Mouse (Mus musculus) ES-Bruce4 (cell line): ENCODE data around the gene Herpud2.

Experiments
- CTCF ChIP-seq: IDR thresholded peaks from one replicate; pipeline ENCODE4 v1.8.1; 2011; ENCODE audit warnings: low read depth, low read length
- EP300 ChIP-seq: IDR thresholded peaks from 2 replicates; pipeline ENCODE4 v1.6.1; 2011; ENCODE audit warnings: low read depth, low read length; ENCODE audit not compliant: insufficient read depth
- POLR2A ChIP-seq: IDR thresholded peaks from one replicate; pipeline ENCODE4 v1.8.1; 2011; ENCODE audit warnings: low read length; ENCODE audit not compliant: insufficient read depth

DNA sequence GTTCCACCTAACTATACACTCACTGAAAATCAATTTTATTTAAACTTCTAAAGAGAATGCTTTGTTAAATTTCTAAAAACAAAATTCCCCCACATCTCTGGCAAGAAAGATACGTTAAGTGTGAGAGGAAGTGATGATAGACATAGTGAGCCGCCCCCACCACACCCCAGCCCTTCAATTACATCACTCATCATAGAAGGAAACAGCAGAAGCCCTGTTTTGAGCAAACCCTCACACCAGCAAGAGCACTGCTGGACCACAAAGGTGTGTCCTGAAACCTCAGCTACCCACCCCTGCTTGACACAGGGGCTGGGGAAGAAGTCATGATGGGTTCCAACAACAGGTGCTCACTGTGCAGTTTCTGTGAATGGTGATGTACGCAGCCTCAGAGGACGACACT lies 34.9 kb upstream of the Herpud2 start:
- no peak for TF ChIP-seq CTCF
- TF ChIP-seq POLR2A = no peak
- TF ChIP-seq EP300 = no peak
